Mouse (Mus musculus) central nervous system, embryonic 14 days (tissue): ENCODE data around the gene Fsd1l. TPM values are rescaled to one million over a fixed set of nuclear protein-coding genes. Genes with fewer than 3 reads are reported as not detected.

ENCODE experiments used
- polyA plus RNA-seq: library from polyadenylated mRNA; depleted of rRNA; stranded (reverse); fragments of >200 nt; gene quantifications from 2 replicates; pipeline ENCODE4 v1.2.3, GENCODE M21; 2012; rRNA removed

Gene Fsd1l
- polyA plus RNA-seq = 18.8 and 23.6 TPM in 2 replicates

GRCm38 (mm10) chr4:53631316-53632010 lies at the start of gene Fsd1l:
TSS of gene Fsd1l (plus strand) at chr4:53631471.

DNA sequence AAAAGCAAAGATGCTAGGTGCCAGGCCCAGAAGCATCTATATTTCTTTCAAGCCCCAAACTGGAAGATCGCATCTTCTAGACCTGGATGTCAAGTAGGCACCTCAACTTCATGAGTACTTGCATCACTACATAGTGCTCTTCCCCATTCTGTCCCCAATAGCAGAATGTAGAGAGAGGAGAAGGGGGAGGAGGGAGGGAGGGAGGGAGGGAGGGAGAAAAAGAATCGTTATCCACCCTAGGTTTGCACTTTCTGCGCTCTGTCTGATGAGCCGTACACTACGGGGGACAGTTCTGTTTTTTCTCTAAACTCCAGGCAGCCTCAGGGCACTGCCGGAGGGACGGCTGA lies 82.4 kb downstream of the Fsd1l start, which contains the start of gene Fktn:
TSS of gene Fktn (plus strand) at position 295 of the 347 bp plus-strand sequence.

Other genes starting within 250 kb of the Fsd1l start
- gene Slc44a1, start 191.1 kb upstream of the Fsd1l start, polyA plus RNA-seq = 11.6 and 15.3 TPM in 2 replicates
- gene Fktn, start 82.5 kb downstream of the Fsd1l start, polyA plus RNA-seq = 15.1 and 16.5 TPM in 2 replicates
- gene Tal2, start 148.2 kb downstream of the Fsd1l start, polyA plus RNA-seq = 12.8 and 13.2 TPM in 2 replicates
- gene Tmem38b, start 194.6 kb downstream of the Fsd1l start, polyA plus RNA-seq = 4.7 and 5.5 TPM in 2 replicates